Mouse (Mus musculus): Measurements from ENCODE around the gene Dll4.

Gene Dll4

GRCm38 (mm10) chr2:119335535-119335934, 10.0 kb downstream of the Dll4 start:
- DNase-seq: no peak

DNA sequence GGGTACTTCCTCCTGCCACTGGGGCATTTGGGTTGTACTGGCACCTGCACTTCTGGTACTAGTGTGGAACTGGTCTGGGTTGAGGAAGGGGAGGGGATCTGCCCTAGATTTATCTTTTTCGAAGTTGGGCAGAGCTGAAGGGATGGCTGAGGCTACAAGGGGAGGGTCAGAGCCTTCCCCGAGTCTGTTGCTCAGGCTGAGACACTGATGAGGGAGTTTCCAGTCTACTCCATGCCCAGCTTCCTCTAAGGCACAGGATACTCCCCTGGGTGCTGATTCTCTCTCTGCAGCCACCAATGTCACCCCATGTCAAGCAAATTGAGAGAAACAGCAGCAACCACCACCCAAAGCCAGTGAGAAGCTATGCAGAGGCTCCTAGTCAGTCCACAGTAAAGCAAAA, 10.4 kb downstream of the Dll4 start:
- no peak for DNase-seq

- no peak for DNase-seq
These were observed 10.9 kb downstream of the Dll4 start for GRCm38 (mm10) chr2:119336470-119336869.

DNA sequence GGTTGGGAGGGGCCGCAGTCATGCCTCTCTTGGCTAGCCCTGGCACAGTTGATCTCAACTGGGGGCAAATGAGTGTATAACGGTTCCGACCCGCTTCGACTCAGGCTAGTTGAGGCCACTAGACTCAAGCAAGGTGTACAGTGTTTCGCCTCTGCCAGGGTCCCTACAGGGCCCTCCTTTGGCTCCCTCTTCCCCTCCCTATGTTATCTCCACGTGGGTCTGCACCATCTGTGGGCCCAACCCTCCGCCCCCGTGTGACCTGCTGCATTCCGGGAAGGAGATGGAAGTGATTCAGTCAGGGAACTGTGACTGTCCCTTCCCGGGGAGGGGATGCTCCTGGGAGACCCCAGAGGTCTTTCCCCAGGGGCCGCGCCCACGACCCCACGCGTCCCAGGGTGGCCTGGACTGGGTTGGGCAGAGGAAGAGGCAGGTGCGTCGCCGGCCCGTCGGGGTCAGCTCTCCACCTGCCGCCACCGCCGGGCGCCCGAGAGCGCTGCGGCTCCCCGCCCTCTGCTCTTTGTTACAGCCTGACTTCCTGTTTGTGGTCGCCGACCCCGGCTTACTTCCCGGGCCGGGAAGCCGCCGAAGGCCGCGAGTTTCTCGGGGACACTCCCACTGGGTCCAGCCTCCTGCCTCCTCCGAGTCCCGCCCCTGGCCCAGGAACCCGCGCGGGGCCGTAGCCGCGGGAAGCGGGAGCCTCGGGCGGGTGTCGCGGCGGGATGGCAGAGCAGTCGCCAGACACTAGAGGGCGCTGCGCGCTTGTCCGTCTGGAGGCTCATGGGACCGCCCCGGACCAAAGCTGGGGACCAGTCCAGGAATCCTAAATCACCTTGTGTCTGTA, 12.1 kb downstream of the Dll4 start:
- DNase-seq: peak; percentile 84 to 89

GRCm38 (mm10) chr2:119344537-119345138, 19.1 kb downstream of the Dll4 start:
- DNase-seq: no peak

GRCm38 (mm10) chr2:119350555-119351486, 25.2 kb downstream of the Dll4 start, which contains the start of gene Chac1:
Chac1 (plus strand) TSS chr2:119351229.
- DNase-seq: peak; percentile 59 to 65

- DNase-seq: no peak
These were observed 28.1 kb downstream of the Dll4 start for GRCm38 (mm10) chr2:119353707-119354106.

DNA sequence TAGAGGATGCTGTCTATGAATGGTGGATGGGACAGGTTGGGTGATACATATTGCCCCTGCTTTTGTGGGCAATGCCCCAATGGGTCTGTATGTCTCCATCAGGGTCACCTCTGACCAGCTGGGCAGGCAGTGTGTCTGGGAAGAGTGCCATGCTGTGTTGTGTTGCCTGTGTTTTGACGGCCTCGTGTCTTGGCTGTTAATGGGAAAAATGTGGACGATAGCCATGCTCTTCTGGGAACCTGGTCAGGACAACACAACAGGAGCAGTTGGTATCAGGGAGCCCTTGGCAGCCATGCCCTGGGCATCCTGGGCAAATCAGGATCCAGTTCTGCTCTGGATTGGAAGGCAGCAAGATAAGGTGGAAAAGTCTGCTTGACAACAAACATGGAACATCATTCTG, 29.5 kb downstream of the Dll4 start:
- no peak for DNase-seq

DNA sequence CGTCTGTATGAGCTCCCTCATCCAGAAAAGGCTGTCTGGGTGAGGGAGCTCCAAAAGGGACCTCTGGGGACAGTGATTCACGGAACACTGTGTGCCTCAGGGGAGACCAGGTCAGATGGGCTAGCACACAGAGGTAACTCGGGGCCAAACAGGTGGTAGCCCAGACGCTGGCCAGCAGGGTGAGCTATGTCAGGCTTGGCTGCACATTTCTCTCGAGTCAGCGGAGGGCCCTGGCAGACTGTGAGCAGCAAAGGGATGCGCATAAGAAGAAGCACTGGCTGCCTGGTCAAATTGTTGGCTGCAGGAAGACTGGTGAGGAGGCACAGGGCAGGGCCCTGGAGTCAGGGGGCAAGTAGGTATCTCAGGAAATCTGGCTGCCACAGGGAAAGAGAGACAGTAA, 30.1 kb downstream of the Dll4 start:
- no peak for DNase-seq

DNA sequence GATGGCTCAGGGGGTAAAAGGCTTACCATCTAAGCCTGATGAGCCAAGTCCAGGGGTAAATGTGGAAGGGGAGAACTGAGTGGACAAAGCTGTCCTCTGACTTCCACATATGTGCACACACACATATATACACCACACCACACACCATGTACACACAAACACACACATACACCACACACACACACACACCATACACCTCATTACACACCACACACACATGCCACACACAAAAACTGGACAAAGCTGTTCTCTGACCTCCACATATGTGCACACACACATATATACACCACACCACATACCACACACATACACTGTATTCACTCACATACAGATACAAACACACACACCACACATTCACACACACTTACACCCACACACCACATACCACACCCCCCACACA, 30.7 kb downstream of the Dll4 start:
- no peak for DNase-seq

- DNase-seq: no peak
These were observed 31.2 kb downstream of the Dll4 start for GRCm38 (mm10) chr2:119356805-119357204.

- no peak for DNase-seq
These were observed 32.7 kb downstream of the Dll4 start for GRCm38 (mm10) chr2:119358249-119358648.

GRCm38 (mm10) chr2:119359721-119360291, 34.2 kb downstream of the Dll4 start:
- no peak for DNase-seq

GRCm38 (mm10) chr2:119364969-119365368, 39.4 kb downstream of the Dll4 start:
- DNase-seq: no peak

GRCm38 (mm10) chr2:119367346-119367745, 41.8 kb downstream of the Dll4 start:
- DNase-seq: no peak

- no peak for DNase-seq
These were observed 44.5 kb downstream of the Dll4 start for GRCm38 (mm10) chr2:119370116-119370515.

- DNase-seq: no peak
These were observed 51.7 kb downstream of the Dll4 start for GRCm38 (mm10) chr2:119377286-119377685.

DNA sequence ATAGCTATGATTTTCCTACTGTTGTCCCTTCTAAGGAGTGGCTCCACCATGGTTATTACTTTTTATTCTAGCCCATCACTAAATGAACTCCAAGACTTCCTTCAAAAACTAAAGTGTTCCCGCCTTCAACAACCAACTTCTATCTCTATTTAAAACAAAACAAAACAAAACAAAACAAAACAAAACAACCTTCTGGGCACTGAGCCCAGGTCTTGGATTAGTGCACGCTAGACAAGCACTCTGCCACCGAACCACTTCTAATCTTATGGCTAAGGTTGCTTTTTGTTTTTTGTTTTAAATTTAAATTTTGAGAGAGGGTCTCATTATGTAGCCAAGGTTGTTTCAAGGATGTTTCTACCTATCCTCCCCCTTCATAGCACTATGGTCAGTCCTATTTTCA, 52.2 kb downstream of the Dll4 start:
- DNase-seq: no peak

DNA sequence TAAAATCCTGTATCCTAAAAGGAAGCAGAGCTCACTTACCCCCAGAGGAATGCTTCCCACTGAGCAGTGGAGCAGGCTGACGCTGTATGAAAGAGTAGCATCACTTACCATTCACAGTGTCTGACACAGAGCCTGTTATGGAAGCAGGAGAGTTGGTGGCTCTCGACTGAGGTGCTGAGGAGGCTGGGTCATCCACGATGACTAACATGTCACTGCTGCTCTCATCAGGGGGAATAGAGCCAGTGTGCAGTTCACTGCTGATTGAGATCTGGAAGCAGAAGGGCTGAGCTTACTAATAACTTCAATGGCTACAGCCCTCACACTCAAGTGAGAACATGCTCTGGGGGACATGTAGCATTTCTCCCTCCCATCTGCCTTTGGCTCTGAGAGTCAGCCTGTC, 53.9 kb downstream of the Dll4 start:
- no peak for DNase-seq

Measured in B cell, adult 2 months (primary cell).